Mouse (Mus musculus) thymus, postnatal 25 days (tissue): ENCODE data around the gene Calcrl.

Source experiments
- DNase-seq: peaks from one replicate; pipeline ENCODE4 v3.0.0; 2022

Gene Calcrl

GRCm38 (mm10) chr2:84388023-84388416, 37.2 kb downstream of the Calcrl start:
- DNase-seq, result no peak

GRCm38 (mm10) chr2:84387394-84388022, 37.7 kb downstream of the Calcrl start:
- no peak for DNase-seq

GRCm38 (mm10) chr2:84386563-84387393, 38.4 kb downstream of the Calcrl start:
- no peak for DNase-seq

GRCm38 (mm10) chr2:84384911-84385693, 40.1 kb downstream of the Calcrl start:
- no peak for DNase-seq

- no peak for DNase-seq
Measured at GRCm38 (mm10) chr2:84383828-84384227, 41.4 kb downstream of the Calcrl start.

GRCm38 (mm10) chr2:84382556-84382955, 42.7 kb downstream of the Calcrl start:
- no peak for DNase-seq

GRCm38 (mm10) chr2:84381997-84382396, 43.2 kb downstream of the Calcrl start:
- DNase-seq, result no peak

- DNase-seq, result no peak
Measured at GRCm38 (mm10) chr2:84380816-84381215, 44.4 kb downstream of the Calcrl start.

GRCm38 (mm10) chr2:84378678-84379077, 46.5 kb downstream of the Calcrl start:
- DNase-seq, result no peak

- no peak for DNase-seq
Measured at GRCm38 (mm10) chr2:84369256-84369655, 56.0 kb downstream of the Calcrl start.

- no peak for DNase-seq
Measured at GRCm38 (mm10) chr2:84366742-84367141, 58.5 kb downstream of the Calcrl start.

GRCm38 (mm10) chr2:84365266-84365665, 59.9 kb downstream of the Calcrl start:
- DNase-seq, result no peak

- no peak for DNase-seq
Measured at GRCm38 (mm10) chr2:84362779-84363719, 62.2 kb downstream of the Calcrl start.

GRCm38 (mm10) chr2:84358690-84359343, 66.4 kb downstream of the Calcrl start:
- no peak for DNase-seq

- DNase-seq, result no peak
Measured at GRCm38 (mm10) chr2:84355281-84355680, 69.9 kb downstream of the Calcrl start.

GRCm38 (mm10) chr2:84347376-84347775, 77.8 kb downstream of the Calcrl start:
- no peak for DNase-seq

- DNase-seq, result no peak
Measured at GRCm38 (mm10) chr2:84343756-84344155, 81.5 kb downstream of the Calcrl start.

GRCm38 (mm10) chr2:84337774-84338450, 87.3 kb downstream of the Calcrl start:
- DNase-seq, result no peak

- DNase-seq, result no peak
Measured at GRCm38 (mm10) chr2:84336331-84336730, 88.9 kb downstream of the Calcrl start.

GRCm38 (mm10) chr2:84316185-84316805, 108.9 kb downstream of the Calcrl start:
- DNase-seq, result no peak

- no peak for DNase-seq
Measured at GRCm38 (mm10) chr2:84296517-84296916, 128.7 kb downstream of the Calcrl start.
